Mouse (Mus musculus) testis, adult 2 months (tissue): ENCODE data around the gene Spata25.

Experiments used
- CTCF ChIP-seq: fragments of 200-500 bp; IDR thresholded peaks from 2 replicates; pipeline ENCODE4 v1.5.1; 2012; ENCODE audit warnings: low read depth, mild to moderate bottlenecking, inconsistent platforms, low read length, moderate library complexity; ENCODE audit not compliant: control insufficient read depth, insufficient read depth, insufficient replicate concordance
- POLR2A ChIP-seq: fragments of 200-500 bp; IDR thresholded peaks from 2 replicates; pipeline ENCODE4 v1.6.1; 2012; ENCODE audit warnings: low read depth, mild to moderate bottlenecking, inconsistent platforms, low read length, moderate library complexity; ENCODE audit not compliant: control insufficient read depth

- TF ChIP-seq POLR2A, result no peak
- TF ChIP-seq CTCF, result no peak
These were observed 45.3 kb upstream of the Spata25 start for GRCm38 (mm10) chr2:164873621-164874020.
